Mouse (Mus musculus) midbrain, embryonic 11.5 days (tissue): ENCODE results near the gene Dscaml1. TPM values are rescaled to one million over a fixed set of nuclear protein-coding genes. Genes with fewer than 3 reads are reported as not detected.

ENCODE experiments used
- ATAC-seq: fragments of 200-750 bp; cut with Nextera tagmentation; 2 replicates; pipeline ENCODE4 v1.8.0; 2017; ENCODE audit warnings: moderate TSS enrichment, moderate library complexity; ENCODE audit not compliant: low FRiP score
- DNase-seq: peaks from one replicate; pipeline ENCODE4 v3.0.0; 2015; ENCODE audit warnings: low spot score; ENCODE audit errors: missing footprints
- H3K27ac ChIP-seq: fragments of 300-500 bp; sonication (generic); 2 replicates; pipeline ENCODE4 v1.5.1; 2014; ENCODE audit warnings: low read depth, low read length
- H3K27me3 ChIP-seq: fragments of 300-500 bp; sonication (generic); 2 replicates; pipeline ENCODE4 v1.6.1; 2014; ENCODE audit warnings: mild to moderate bottlenecking, low read length, moderate library complexity, mixed read lengths; ENCODE audit not compliant: control insufficient read depth, insufficient read depth
- H3K36me3 ChIP-seq: fragments of 300-500 bp; sonication (generic); 2 replicates; pipeline ENCODE4 v1.6.1; 2014; ENCODE audit warnings: mild to moderate bottlenecking, low read length, moderate library complexity, mixed read lengths; ENCODE audit not compliant: control insufficient read depth, insufficient read depth
- H3K4me1 ChIP-seq: fragments of 300-500 bp; sonication (generic); 2 replicates; pipeline ENCODE4 v1.6.1; 2014; ENCODE audit warnings: low read length; ENCODE audit not compliant: control insufficient read depth, insufficient read depth
- H3K4me2 ChIP-seq: fragments of 300-500 bp; sonication (generic); 2 replicates; pipeline ENCODE4 v1.6.1; 2014; ENCODE audit warnings: mild to moderate bottlenecking, moderate library complexity
- H3K4me3 ChIP-seq: fragments of 300-500 bp; sonication (generic); 2 replicates; pipeline ENCODE4 v1.5.1; 2014; ENCODE audit warnings: low read depth, low read length
- H3K9ac ChIP-seq: fragments of 300-500 bp; sonication (generic); 2 replicates; pipeline ENCODE4 v1.6.1; 2014; ENCODE audit warnings: low read length
- H3K9me3 ChIP-seq: fragments of 300-500 bp; sonication (generic); 2 replicates; pipeline ENCODE4 v1.6.1; 2016; ENCODE audit warnings: low read length; ENCODE audit not compliant: control insufficient read depth
- WGBS: fragments of 180-500 bp; shearing (Covaris S2); extraction: QIAGEN DNeasy Blood & Tissue Kit; methylation state at CpG from one replicate; pipeline ENCODE4 v1.1.7; 2014; 5-methylcytosine and 5-hydroxymethylcytosine counted together
- polyA plus RNA-seq: library from polyadenylated mRNA; unstranded; fragments of >200 nt; fragmentation: Nextera tagmentation; extraction: Ambion mirVana; gene quantifications from 2 replicates; pipeline ENCODE4 v1.2.1, GENCODE M21; 2014

Gene Dscaml1
- polyA plus RNA-seq, 1 experiment from 2014 or later = 0.74 TPM

DNA sequence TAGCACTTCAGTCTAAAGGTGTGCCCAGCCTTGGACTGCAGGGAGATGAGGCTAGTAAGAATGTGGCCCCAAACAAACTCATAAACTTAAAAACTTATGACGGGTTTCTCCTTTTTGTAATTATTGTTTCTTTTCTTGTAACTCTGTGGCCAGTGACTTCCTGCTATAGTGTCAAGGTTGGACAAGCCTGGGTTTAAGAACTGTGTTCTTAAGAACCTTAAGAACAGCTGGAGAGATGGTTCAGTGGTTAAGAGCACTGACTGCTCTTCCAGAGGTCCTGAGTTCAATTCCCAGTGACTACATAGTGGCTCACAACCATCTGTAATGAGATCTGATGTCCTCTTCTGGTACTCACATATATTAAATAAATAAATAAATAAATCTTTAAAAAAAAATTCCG lies 106.8 kb downstream of the Dscaml1 start:
- Histone ChIP-seq H3K27me3 (no peaks in the 10 kb centered on the region), H3K27ac (no peak overlapping the region), H3K9me3 (no peaks in the 10 kb centered on the region), H3K4me1 (no peaks in the 10 kb centered on the region; the same call in 1 of the 2 replicates), H3K9ac (no peak overlapping the region), H3K4me3 (no peak overlapping the region), H3K4me2 (no peak overlapping the region), H3K36me3 (no peaks in the 10 kb centered on the region)
- no peak for DNase-seq
- 86% methylated on average over 2 of the region's 2 CpGs for WGBS
- ATAC-seq = no peak

DNA sequence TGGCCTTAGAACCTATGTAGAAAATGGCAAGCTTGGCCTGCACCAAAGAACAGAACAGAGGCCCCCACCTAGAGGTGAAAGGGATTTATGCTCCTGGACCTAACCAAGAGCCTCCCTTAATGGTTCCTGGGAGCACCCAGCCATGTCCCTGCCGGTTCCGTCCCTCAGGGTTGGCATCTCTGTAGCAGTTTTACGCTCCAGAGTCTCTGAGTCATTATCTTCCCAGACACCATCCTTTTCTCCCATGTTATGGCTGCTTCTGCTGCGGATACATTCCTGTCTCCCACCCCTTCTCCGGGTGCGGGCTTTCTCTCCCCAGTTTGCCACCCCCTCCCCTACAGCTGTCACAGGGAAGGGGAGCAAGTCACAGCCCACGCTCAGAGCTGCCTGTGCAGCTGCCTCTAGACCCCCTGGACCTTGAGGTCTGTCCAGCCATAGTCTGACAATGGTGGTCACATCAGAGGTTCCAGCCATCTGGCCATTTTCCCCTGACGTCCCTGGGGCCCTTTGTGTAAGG lies 108.1 kb downstream of the Dscaml1 start:
- Histone ChIP-seq H3K27ac (no peak overlapping the region), H3K4me2 (no peak overlapping the region), H3K36me3 (no peaks in the 10 kb centered on the region), H3K9me3 (no peaks in the 10 kb centered on the region), H3K27me3 (no peaks in the 10 kb centered on the region), H3K4me1 (no peaks in the 10 kb centered on the region; the same call in 1 of the 2 replicates), H3K4me3 (no peak overlapping the region), H3K9ac (no peak overlapping the region)
- 76% methylated on average over 8 of the region's 8 CpGs for WGBS
- ATAC-seq (no peak), DNase-seq (peak; percentile 80)

DNA sequence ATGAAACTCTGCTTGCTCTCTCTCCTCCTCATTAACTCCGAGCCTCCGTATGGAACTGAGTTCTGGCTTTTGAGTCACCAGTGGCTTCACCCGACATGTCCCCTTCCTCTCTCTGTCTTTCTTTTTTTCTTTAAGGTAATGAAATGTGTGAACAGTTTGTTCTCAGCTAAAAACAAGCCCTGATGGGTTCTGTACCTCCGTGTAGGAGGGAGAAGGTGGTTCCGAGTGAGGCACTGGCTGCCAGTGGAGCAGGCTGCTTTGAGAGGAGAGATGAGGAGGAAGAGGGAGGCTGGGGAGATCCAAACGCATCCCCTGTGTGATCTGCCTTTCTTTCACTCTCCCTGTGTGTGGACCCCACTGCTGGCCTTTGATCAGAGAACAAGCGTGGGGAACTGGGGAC lies 111.2 kb downstream of the Dscaml1 start:
- WGBS = 72% methylated on average over 7 of the region's 7 CpGs
- no peak for DNase-seq

DNA sequence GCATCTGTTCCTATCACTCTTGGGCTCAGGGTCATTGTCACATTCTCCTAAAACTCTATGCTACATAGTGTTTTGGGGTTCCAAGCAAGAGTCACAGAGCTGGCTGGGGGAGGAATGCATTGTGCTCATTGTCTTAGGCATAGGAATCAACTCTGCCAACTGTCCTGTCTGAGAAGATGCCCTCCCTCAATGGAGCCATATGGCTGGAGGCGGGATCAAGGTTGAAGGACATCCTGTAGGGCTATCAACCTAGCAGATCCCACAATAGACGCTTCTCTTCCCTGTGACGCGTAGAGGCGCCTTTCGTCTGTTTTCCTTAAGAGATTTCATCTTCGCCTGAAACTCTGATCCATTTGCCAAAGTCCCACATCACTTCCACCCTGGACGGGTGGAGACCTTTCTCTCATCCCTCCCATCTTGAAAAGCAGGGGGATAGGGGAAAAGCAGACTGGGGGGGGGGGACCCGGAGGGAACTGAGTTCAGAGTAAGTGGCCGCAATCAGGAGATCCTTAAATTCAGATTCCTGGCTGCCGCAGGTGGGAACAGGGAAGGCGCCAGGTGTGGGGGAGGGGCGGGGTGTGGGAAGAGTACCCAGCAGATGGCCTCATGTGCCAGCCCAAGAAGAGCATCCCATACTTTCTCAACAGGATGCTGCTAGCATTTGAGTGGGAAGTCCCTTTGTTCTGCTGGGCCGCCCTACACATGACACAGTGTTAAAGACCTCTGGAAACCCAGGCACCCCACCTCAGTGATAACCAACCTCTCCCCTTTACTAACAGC lies 113.0 kb downstream of the Dscaml1 start:
- ATAC-seq (no peak), DNase-seq (no peak)
- no peak overlapping the region for H3K27ac ChIP-seq
- no peaks in the 10 kb centered on the region for H3K27me3 ChIP-seq
- no peak overlapping the region for H3K4me3 ChIP-seq
- H3K9ac ChIP-seq = no peak overlapping the region
- 87% methylated on average over 14 of the region's 14 CpGs for WGBS
- H3K9me3 ChIP-seq = no peaks in the 10 kb centered on the region
- H3K4me2 ChIP-seq = no peak overlapping the region
- no peaks in the 10 kb centered on the region for H3K36me3 ChIP-seq
- no peaks in the 10 kb centered on the region; the same call in 1 of the 2 replicates for H3K4me1 ChIP-seq

More for the DNA sequence above, 111.2 kb downstream of the Dscaml1 start:
- Histone ChIP-seq H3K9me3 (no peaks in the 10 kb centered on the region), H3K4me2 (no peak overlapping the region), H3K36me3 (no peaks in the 10 kb centered on the region), H3K4me3 (no peak overlapping the region), H3K9ac (no peak overlapping the region), H3K27ac (no peak overlapping the region), H3K4me1 (no peaks in the 10 kb centered on the region; the same call in 1 of the 2 replicates), H3K27me3 (no peaks in the 10 kb centered on the region)
- no peak for ATAC-seq

DNA sequence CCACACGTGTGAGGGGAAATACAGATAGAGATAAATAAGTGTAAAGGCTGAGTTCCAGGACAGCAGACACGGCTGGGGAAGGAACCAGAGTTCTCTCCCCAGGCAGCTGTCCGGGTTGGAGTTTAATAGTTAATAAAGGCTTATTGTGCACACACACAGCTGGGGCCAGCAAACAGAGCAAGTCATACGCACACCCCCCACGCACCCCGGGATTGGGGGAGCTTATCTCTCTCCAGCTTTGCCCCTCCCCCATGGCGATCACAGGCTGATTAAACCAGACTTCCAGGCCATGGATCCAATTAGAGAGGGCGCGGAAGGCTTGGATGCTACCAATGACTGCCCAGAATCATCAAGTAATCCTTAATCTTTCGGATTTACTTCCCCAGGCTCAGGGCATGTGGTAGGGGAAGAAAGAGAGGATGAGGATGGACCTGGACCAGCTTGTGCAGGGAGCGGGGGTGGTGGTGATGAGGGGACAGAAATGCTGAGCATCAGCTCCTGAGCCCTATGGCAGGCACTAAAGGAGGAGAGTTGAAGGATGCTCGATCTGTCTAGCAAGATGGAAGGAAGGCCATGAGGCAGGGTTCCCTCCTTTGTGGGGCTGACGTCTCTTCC lies 119.7 kb downstream of the Dscaml1 start:
- Histone ChIP-seq H3K27me3 (no peaks in the 10 kb centered on the region), H3K4me3 (no peak overlapping the region), H3K4me1 (peaks cover 12% of the 10 kb centered on the region), H3K9ac (no peak overlapping the region), H3K36me3 (no peaks in the 10 kb centered on the region), H3K4me2 (no peak overlapping the region), H3K27ac (peak overlapping the region; percentile 57), H3K9me3 (no peaks in the 10 kb centered on the region)
- 45% methylated on average over 13 of the region's 13 CpGs for WGBS
- peak; percentile 79 for ATAC-seq
- peak; percentile 87 for DNase-seq

DNA sequence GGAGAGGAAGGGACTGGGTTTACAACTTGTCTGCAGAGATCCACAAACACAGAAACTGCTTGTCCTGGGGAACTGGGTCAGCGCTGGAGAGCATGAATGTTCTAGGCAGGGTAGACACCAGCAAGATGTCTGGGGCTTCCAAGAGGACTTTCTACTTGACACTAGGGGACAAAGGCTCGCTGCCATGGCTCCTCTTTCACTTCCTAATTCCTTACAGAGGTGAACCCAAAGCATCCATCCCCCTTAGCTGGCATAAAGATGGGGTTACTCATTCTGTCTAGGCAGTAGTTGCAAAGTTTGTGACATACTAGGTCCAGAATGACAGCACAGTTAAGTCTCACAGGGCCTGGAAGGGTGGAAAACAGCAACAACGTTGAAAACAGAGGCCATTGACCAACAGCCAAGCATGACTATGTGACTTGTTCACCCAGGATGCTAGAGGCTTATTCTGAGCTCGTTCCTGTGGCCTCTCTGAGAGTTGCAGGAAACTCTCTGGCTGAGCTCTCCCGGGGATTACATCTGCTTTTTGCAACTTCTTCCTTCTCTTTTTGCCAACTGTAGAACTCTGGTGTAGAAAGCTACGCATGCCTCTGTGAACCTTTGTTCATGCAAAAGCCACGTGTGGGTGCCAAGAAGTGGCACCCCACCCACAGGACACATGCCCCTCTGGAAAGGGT lies 120.6 kb downstream of the Dscaml1 start:
- Histone ChIP-seq H3K4me1 (peaks cover 12% of the 10 kb centered on the region), H3K4me3 (no peak overlapping the region), H3K36me3 (no peaks in the 10 kb centered on the region), H3K9me3 (no peaks in the 10 kb centered on the region), H3K27ac (no peak overlapping the region), H3K27me3 (no peaks in the 10 kb centered on the region), H3K4me2 (no peak overlapping the region), H3K9ac (no peak overlapping the region)
- WGBS = 83% methylated on average over 7 of the region's 7 CpGs
- ATAC-seq = no peak
- DNase-seq = no peak

DNA sequence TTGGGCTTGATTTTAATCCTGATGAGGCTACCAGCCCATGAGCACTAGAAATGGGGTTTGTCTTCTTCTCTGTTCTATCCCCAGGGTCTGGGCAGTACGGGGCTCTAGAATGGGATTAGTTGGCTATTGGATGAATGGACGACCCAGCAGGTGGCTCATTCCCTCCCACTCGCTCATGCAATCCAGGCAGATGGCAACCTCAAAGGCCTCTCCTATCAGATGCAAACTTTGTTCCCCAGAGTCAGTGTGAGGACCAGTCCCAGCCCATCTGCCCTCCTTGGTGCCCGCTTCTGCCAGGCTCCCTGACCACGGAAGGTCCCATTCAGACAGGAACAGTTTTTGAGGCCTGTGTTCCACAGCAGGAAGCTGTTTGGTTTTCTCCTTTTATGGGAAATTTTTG lies 123.4 kb downstream of the Dscaml1 start:
- ATAC-seq = no peak; the same call in 1 of the 2 replicates
- Histone ChIP-seq H3K9ac (no peak overlapping the region), H3K9me3 (no peaks in the 10 kb centered on the region), H3K27ac (no peak overlapping the region), H3K4me2 (no peak overlapping the region), H3K4me1 (peaks cover 12% of the 10 kb centered on the region), H3K36me3 (no peaks in the 10 kb centered on the region), H3K27me3 (no peaks in the 10 kb centered on the region), H3K4me3 (no peak overlapping the region)
- 26% methylated on average over 5 of the region's 5 CpGs for WGBS
- no peak for DNase-seq

DNA sequence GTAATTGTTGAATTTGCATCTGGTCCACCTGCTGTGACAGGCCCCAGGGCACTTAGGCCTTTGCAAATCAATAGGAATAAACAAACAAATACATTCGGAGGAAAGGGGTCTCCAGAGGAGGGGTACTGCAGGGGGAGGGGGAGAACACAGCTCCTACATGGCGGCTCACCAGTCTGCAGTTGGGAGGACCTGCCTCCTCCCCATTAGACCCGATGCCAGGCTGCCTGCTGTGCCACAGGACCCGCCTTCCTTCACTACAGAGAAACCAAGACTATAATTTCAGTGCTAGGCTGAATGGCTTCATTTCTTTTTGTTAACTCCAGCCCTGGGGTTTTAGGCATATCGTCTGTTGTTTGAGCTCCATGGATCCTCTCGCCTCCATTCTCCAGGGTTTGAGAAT lies 123.8 kb downstream of the Dscaml1 start:
- no peak overlapping the region for H3K4me3 ChIP-seq
- DNase-seq = no peak
- H3K27me3 ChIP-seq = no peaks in the 10 kb centered on the region
- H3K27ac ChIP-seq = 0 out of 2 replicates have a peak overlapping the region, but pooled peaks have one; percentile 20
- no peaks in the 10 kb centered on the region for H3K36me3 ChIP-seq
- no peak for ATAC-seq
- 42% methylated on average over 6 of the region's 6 CpGs for WGBS
- no peaks in the 10 kb centered on the region for H3K9me3 ChIP-seq
- H3K9ac ChIP-seq = no peak overlapping the region
- H3K4me2 ChIP-seq = no peak overlapping the region
- peaks cover 15% of the 10 kb centered on the region for H3K4me1 ChIP-seq

DNA sequence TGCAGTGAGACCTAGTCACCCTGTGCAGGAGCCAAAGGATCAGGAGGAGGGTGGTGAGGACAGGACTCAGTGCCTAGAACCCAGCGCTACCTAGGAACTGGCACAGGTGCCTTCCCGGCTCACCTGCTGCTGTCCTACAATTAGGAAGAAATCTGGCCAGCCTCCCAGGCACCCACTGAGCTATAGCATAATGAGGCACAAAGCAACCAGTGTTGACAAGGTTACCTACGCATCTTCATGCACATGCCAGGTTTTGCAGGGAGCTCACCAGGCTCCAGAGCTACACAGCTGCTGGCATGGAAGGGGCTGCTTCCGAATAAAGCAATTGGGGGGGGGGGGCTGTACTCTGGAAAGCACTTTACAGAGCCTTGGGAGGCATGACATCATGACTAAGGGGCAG lies 124.2 kb downstream of the Dscaml1 start:
- Histone ChIP-seq H3K9ac (no peak overlapping the region), H3K36me3 (no peaks in the 10 kb centered on the region), H3K4me2 (no peak overlapping the region), H3K9me3 (no peaks in the 10 kb centered on the region), H3K27me3 (no peaks in the 10 kb centered on the region), H3K4me3 (no peak overlapping the region), H3K4me1 (peaks cover 18% of the 10 kb centered on the region), H3K27ac (no peak overlapping the region)
- ATAC-seq = no peak
- no peak for DNase-seq
- WGBS = 70% methylated on average over 4 of the region's 4 CpGs
